Mouse (Mus musculus) ES-E14 (cell line): ENCODE results near the gene Litaf. TPM values are rescaled to one million over a fixed set of nuclear protein-coding genes. Genes with fewer than 3 reads are reported as not detected.

Experiments used
- DNase-seq: peaks from one replicate; pipeline ENCODE4 v3.0.0-alpha.2; 2013; ENCODE audit warnings: low read depth, low spot score
- H3K27ac ChIP-seq: 2 replicates; pipeline ENCODE4 v1.5.1; 2012; ENCODE audit warnings: low read depth, mild to moderate bottlenecking, low read length, moderate library complexity, mixed read lengths; ENCODE audit not compliant: poor library complexity, insufficient read depth, severe bottlenecking
- H3K36me3 ChIP-seq: 2 replicates; pipeline ENCODE4 v1.6.1; 2012; ENCODE audit warnings: mild to moderate bottlenecking, low read length, moderate library complexity, mixed read lengths; ENCODE audit not compliant: control insufficient read depth, poor library complexity, insufficient read depth, severe bottlenecking
- H3K4me1 ChIP-seq, 2 experiments: fragments of 150-350 bp in 1 of 2; sonication (generic) in 1 of 2; 2 replicates each; pipeline ENCODE4 v1.6.1; 2012; ENCODE audit warnings: low read length in 2 of 2, mild to moderate bottlenecking in 1 of 2, mixed read lengths in 1 of 2; ENCODE audit not compliant: control insufficient read depth in 2 of 2, insufficient read depth in 2 of 2, poor library complexity in 1 of 2
- H3K4me3 ChIP-seq, 2 experiments: fragments of 150-350 bp in 1 of 2; sonication (generic) in 1 of 2; 2 replicates each; pipeline ENCODE4 v1.5.1; 2012; ENCODE audit warnings: low read length in 2 of 2, low read depth in 1 of 2, mild to moderate bottlenecking in 1 of 2, mixed read lengths in 1 of 2; ENCODE audit not compliant: insufficient read depth in 1 of 2, poor library complexity in 1 of 2, severe bottlenecking in 1 of 2
- H3K9ac ChIP-seq: 2 replicates; pipeline ENCODE4 v1.6.1; 2012; ENCODE audit warnings: low read depth, mild to moderate bottlenecking, low read length, mixed read lengths; ENCODE audit not compliant: poor library complexity, insufficient read depth, severe bottlenecking
- H3K9me3 ChIP-seq: fragments of 150-350 bp; sonication (generic); 2 replicates; pipeline ENCODE4 v1.6.1; 2012; ENCODE audit warnings: low read depth, mild to moderate bottlenecking, low read length; ENCODE audit not compliant: control insufficient read depth, insufficient read depth
- CHD2 ChIP-seq: IDR thresholded peaks from 2 replicates; pipeline ENCODE4 v1.6.1; 2014; ENCODE audit warnings: mild to moderate bottlenecking, low read depth, low read length, inconsistent platforms
- HCFC1 ChIP-seq: IDR thresholded peaks from 2 replicates; pipeline ENCODE4 v1.6.1; 2012; ENCODE audit warnings: low read length, inconsistent platforms, borderline replicate concordance; ENCODE audit not compliant: insufficient read depth
- MAFK ChIP-seq: IDR thresholded peaks from 2 replicates; pipeline ENCODE4 v1.6.1; 2014; ENCODE audit warnings: mild to moderate bottlenecking, low read depth, low read length, inconsistent platforms; ENCODE audit not compliant: insufficient read depth
- ZC3H11A ChIP-seq: IDR thresholded peaks from 2 replicates; pipeline ENCODE4 v1.6.1; 2012; ENCODE audit warnings: low read depth, mild to moderate bottlenecking, inconsistent platforms, low read length, borderline replicate concordance
- ZNF384 ChIP-seq: IDR thresholded peaks from 2 replicates; pipeline ENCODE4 v1.6.1; 2012; ENCODE audit warnings: low read depth, low read length, inconsistent platforms
- in situ Hi-C, 2 experiments: fragments of 600-800 bp; cut with MboI; formaldehyde crosslinking; loops; one replicate each; pipeline ENCODE4 v1.15.1; 2025; ENCODE audit warnings: low sequenced_read_pairs in 2 of 2, inconsistent platforms in 1 of 2; ENCODE audit not compliant: unreplicated experiment in 2 of 2
- total RNA-seq: library from RNA; depleted of rRNA; stranded (reverse); fragments of 300-350 nt; gene quantifications from 2 replicates; pipeline ENCODE4 v1.2.3, GENCODE M21; 2012

The Litaf gene
- total RNA-seq, 1 experiment, result 25.9 TPM

DNA sequence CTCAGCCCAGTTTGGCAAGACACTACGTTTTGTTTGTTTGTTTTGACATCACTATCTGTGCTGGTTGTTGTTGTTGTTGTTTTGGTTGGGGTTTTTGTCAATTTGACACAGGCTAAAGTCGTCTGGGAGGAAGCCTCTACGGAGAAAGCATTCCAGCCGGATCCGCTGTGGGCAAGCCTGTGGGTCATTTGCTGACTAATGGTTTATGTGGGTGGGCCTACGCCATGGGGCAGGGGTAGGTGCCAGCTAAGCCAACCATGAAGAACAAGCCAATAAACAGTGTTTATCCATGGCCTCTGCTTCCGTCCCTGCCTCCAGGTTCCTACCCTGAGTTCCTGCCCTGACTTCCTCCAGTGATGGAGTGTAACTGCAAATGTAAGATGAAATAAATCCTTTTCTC lies 37.8 kb downstream of the Litaf start:
- H3K4me1 ChIP-seq, result no peaks in the 10 kb centered on the region
- no peak overlapping the region for H3K9ac ChIP-seq
- H3K27ac ChIP-seq, result no peak overlapping the region
- no peak overlapping the region for H3K4me3 ChIP-seq
- H3K36me3 ChIP-seq, result no peaks in the 10 kb centered on the region
- no peaks in the 10 kb centered on the region for H3K9me3 ChIP-seq
- no peak for TF ChIP-seq CHD2
- TF ChIP-seq HCFC1, result no peak
- TF ChIP-seq MAFK, result no peak
- TF ChIP-seq ZNF384, result no peak
- TF ChIP-seq ZC3H11A, result no peak
- in situ Hi-C loops, result no loop called here
- DNase-seq, result no peak

- H3K9me3 ChIP-seq, result no peaks in the 10 kb centered on the region
- no peak overlapping the region for H3K4me3 ChIP-seq
- no peaks in the 10 kb centered on the region; a peak in 1 of 4 replicates for H3K4me1 ChIP-seq
- H3K9ac ChIP-seq, result no peak overlapping the region
- DNase-seq, result no peak
- in situ Hi-C loops, result no loop called here
- TF ChIP-seq MAFK, result no peak
- TF ChIP-seq ZC3H11A, result no peak
- no peak overlapping the region for H3K27ac ChIP-seq
- no peaks in the 10 kb centered on the region for H3K36me3 ChIP-seq
These were observed 41.1 kb downstream of the Litaf start for GRCm38 (mm10) chr16:11024841-11025240.

GRCm38 (mm10) chr16:11023618-11024017 lies 42.3 kb downstream of the Litaf start:
- in situ Hi-C loops, result no loop called here
- Histone ChIP-seq H3K4me3 (no peak overlapping the region), H3K9me3 (no peaks in the 10 kb centered on the region), H3K9ac (no peak overlapping the region), H3K4me1 (no peaks in the 10 kb centered on the region; a peak in 1 of 4 replicates), H3K36me3 (no peaks in the 10 kb centered on the region), H3K27ac (no peak overlapping the region)
- TF ChIP-seq ZC3H11A (no peak), HCFC1 (no peak), CHD2 (no peak), MAFK (no peak)
- DNase-seq, result no peak

GRCm38 (mm10) chr16:11022113-11022489 lies 43.9 kb downstream of the Litaf start:
- Histone ChIP-seq H3K9me3 (no peaks in the 10 kb centered on the region), H3K4me3 (no peak overlapping the region), H3K27ac (no peak overlapping the region), H3K36me3 (no peaks in the 10 kb centered on the region), H3K4me1 (peaks cover 1 to 8% of the 10 kb centered on the region in 2 experiments; a peak in 2 of 4 replicates), H3K9ac (no peak overlapping the region)
- no peak for DNase-seq
- in situ Hi-C loops, result no loop called here
- TF ChIP-seq HCFC1 (no peak), MAFK (no peak), ZC3H11A (no peak), CHD2 (no peak), ZNF384 (no peak)

DNA sequence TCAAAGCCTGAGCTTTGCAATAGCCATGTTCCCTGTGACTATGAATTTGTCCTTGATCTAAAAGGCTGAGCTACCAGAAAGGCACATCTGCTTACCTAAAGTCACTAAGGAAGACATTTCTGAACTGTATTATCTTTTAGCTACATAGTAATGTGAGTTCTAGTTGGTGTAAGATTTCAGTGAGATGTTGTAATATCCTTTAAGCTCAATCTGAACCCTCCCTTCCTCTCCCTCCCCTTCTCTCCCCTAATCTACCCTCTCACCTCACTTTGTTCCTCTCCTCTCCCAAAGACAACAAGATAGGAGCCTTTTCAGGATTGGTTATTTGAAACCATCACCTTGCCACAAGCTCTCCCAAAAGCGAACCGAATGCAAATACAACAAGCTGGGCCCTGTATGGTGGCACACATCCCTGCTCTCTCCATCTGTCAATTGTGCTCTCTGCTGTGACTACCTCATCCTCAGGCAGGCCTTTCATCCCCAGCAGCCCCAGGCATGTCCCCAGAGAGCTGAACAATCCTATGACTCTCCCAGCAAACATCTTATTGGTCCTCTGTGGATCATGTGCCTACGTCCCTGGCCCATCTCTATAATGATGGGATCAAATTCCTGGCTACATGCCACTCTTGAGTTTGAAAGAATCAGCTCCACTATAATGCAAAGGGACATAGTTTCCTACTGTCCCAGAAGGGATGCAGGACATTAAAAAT lies 44.4 kb downstream of the Litaf start:
- no peaks in the 10 kb centered on the region for H3K36me3 ChIP-seq
- H3K9me3 ChIP-seq, result no peaks in the 10 kb centered on the region
- no peak overlapping the region for H3K9ac ChIP-seq
- no peak for DNase-seq
- H3K27ac ChIP-seq, result no peak overlapping the region
- TF ChIP-seq HCFC1, result no peak
- no peak for TF ChIP-seq ZNF384
- no peak for TF ChIP-seq MAFK
- no peak overlapping the region for H3K4me3 ChIP-seq
- in situ Hi-C loops, result no loop called here
- H3K4me1 ChIP-seq, result peaks cover 1 to 8% of the 10 kb centered on the region in 2 experiments; a peak in 2 of 4 replicates
